Mouse (Mus musculus): ENCODE results near the gene Gm21586.
"Not testable (repeated sequence)": the region's sequence is repeated elsewhere in the genome, so short reads cannot be mapped to it uniquely, and the experiment has no call there.

The Gm21586 gene

DNA sequence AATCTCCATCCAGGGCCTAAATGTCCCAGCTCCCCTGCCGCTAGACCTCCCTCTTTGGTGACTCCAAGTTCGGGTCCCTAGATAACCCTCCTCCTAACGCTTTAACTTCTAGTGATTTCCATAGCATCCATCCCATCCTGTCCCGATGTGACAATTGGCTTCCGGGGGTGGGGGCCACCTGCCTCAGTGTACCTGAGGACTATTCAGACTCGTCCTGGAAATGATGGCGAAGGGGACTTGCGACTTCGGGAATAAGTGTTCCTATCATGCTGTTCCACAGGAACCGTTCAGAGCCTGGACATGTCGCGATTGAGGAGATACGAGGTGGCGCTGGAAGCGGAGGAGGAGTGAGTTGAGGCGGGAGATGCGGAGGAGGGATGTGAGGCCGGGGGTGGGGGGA is at the start of gene Gm21586:
TSS of gene Gm21586 (plus strand) at position 301 of the 400 bp plus-strand sequence.
- DNase-seq (ENCODE audit: low read depth, low spot score), result not testable (repeated sequence)

DNA sequence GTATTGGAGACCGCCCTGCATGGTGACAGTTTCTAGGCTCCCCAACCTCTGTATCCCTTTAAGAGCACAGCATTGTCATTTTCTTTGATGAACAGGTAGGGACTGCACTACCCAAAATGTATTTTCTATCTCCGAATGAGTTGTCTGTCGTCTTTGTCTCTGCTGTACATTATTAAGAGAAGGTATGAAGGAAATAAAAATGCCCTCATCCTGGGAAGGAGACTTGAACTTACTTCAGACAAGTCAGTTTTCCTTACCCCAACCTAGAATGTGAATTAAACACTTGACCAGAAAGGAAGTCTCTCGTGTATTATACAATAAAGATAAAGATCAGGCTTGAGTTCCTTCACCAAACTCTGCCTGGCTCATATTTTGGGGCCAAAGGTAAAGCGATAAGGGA is 27.3 kb downstream of the Gm21586 start, which contains the start of gene Gm2163:
TSS of gene Gm2163 (plus strand) at position 301 of the 400 bp plus-strand sequence.
- DNase-seq (ENCODE audit: low read depth, low spot score), result not testable (repeated sequence)

All from retina, postnatal 7 days (tissue).